Mouse (Mus musculus) testis, adult 2 months (tissue): ENCODE data around the gene Pkig.
A peak's percentile ranks its signal among the peaks of the same experiment; 100 is the strongest.

ENCODE experiments used
- CTCF ChIP-seq: fragments of 200-500 bp; IDR thresholded peaks from 2 replicates; pipeline ENCODE4 v1.5.1; 2012; ENCODE audit warnings: low read depth, mild to moderate bottlenecking, inconsistent platforms, low read length, moderate library complexity; ENCODE audit not compliant: control insufficient read depth, insufficient read depth, insufficient replicate concordance
- POLR2A ChIP-seq: fragments of 200-500 bp; IDR thresholded peaks from 2 replicates; pipeline ENCODE4 v1.6.1; 2012; ENCODE audit warnings: low read depth, mild to moderate bottlenecking, inconsistent platforms, low read length, moderate library complexity; ENCODE audit not compliant: control insufficient read depth

DNA sequence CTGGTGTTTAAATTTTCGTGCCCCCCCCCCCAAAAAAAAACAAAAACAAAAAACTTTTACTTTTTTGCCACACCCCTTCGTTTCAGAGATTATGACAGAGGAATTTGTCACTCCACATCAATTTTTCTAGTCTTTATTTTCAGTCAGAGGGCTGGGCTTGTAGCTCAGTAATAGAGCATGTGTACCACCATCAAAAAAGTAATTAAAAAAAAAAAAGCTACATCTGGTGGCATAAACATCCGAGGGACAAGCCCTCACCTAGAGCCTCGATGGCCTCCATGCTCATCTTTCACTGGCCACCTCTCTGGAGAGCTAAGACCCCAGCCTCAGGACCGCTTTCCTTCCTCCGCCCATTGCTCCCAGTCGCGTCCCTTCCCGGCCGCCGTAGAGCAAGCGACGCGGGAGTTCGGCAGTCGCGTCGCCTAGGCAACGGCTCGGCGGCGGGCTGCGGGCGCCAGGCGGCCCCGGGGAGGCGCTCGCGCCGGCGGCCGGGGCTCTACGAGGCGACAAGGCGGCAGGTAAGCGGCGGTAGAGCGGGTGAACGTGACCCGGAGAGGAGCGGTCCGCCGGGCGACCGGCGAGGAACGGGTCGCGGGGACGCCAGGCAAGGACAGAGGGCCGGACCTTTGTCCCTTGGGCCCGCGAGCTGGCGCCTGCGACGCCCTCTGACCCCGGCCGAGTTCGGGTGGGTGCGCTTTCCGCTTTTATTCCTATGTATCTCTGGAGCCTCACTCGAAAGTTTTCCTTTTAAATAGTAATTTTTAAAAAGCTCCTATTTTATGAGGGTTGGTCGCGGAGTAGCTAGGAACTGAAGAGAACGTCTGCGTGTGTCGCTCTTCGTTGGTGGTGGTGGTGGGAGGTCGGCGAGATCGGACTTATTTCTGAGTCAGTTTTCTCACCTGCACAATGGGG, at the start of gene Pkig:
- TF ChIP-seq POLR2A (peak; percentile 52), CTCF (no peak)
